Mouse (Mus musculus) spleen, postnatal 4 days (tissue): ENCODE measurements around the gene Lrrc74b.
"Not testable (repeated sequence)": the region's sequence is repeated elsewhere in the genome, so short reads cannot be mapped to it uniquely, and the experiment has no call there.

Source experiments
- DNase-seq, 2 experiments: peaks; one replicate each; pipeline ENCODE4 v3.0.0; 2022; ENCODE audit warnings: low spot score in 2 of 2

The Lrrc74b gene

GRCm38 (mm10) chr16:17553910-17554685 is 6.9 kb downstream of the Lrrc74b start:
- DNase-seq = peak in 1 of 2 experiments; percentile 38

- DNase-seq = no peak
These were observed 8.2 kb downstream of the Lrrc74b start for GRCm38 (mm10) chr16:17552837-17553236.

- DNase-seq = no peak
These were observed 18.4 kb downstream of the Lrrc74b start for GRCm38 (mm10) chr16:17542632-17543031.

GRCm38 (mm10) chr16:17536584-17536983 is 24.5 kb downstream of the Lrrc74b start:
- no peak for DNase-seq

GRCm38 (mm10) chr16:17532676-17533329 is 28.2 kb downstream of the Lrrc74b start:
- DNase-seq = no peak

- DNase-seq = no peak
These were observed 28.8 kb downstream of the Lrrc74b start for GRCm38 (mm10) chr16:17532271-17532670.

GRCm38 (mm10) chr16:17530640-17531288 is 30.3 kb downstream of the Lrrc74b start, which contains the start of gene Thap7:
Thap7 (minus strand) TSS chr16:17531136.
- peak; percentile 96 to 98 for DNase-seq

GRCm38 (mm10) chr16:17529981-17530586 is 31.0 kb downstream of the Lrrc74b start:
- no peak for DNase-seq

GRCm38 (mm10) chr16:17528276-17528675 is 32.8 kb downstream of the Lrrc74b start:
- no peak for DNase-seq

GRCm38 (mm10) chr16:17527606-17528005 is 33.4 kb downstream of the Lrrc74b start:
- no peak for DNase-seq

GRCm38 (mm10) chr16:17526223-17526622 is 34.8 kb downstream of the Lrrc74b start:
- no peak for DNase-seq

- no peak for DNase-seq
These were observed 35.5 kb downstream of the Lrrc74b start for GRCm38 (mm10) chr16:17525524-17525923.

GRCm38 (mm10) chr16:17524156-17524555 is 36.9 kb downstream of the Lrrc74b start:
- DNase-seq = peak in 1 of 2 experiments; percentile 54

GRCm38 (mm10) chr16:17518910-17519309 is 42.1 kb downstream of the Lrrc74b start:
- no peak for DNase-seq

- no peak for DNase-seq
These were observed 49.6 kb downstream of the Lrrc74b start for GRCm38 (mm10) chr16:17511431-17511830.

GRCm38 (mm10) chr16:17510686-17511085 is 50.4 kb downstream of the Lrrc74b start:
- no peak for DNase-seq

- no peak for DNase-seq
These were observed 50.9 kb downstream of the Lrrc74b start for GRCm38 (mm10) chr16:17510143-17510542.

- DNase-seq = no peak
These were observed 51.8 kb downstream of the Lrrc74b start for GRCm38 (mm10) chr16:17509240-17509597.

GRCm38 (mm10) chr16:17508546-17509239 is 52.4 kb downstream of the Lrrc74b start, which contains the start of gene Lztr1:
Lztr1 (plus strand) TSS chr16:17508688.
- DNase-seq = peak; percentile 86 to 94

- not testable (repeated sequence) for DNase-seq
These were observed 53.0 kb downstream of the Lrrc74b start for GRCm38 (mm10) chr16:17508031-17508430.

GRCm38 (mm10) chr16:17507018-17507552 is 54.0 kb downstream of the Lrrc74b start:
- DNase-seq = no peak
